Mouse (Mus musculus) cerebellum, postnatal 36 days (tissue): ENCODE data around the gene Magi1.
A peak's percentile ranks its signal among the peaks of the same experiment; 100 is the strongest.

Source experiments
- DNase-seq, 2 experiments: peaks; one replicate each; pipeline ENCODE4 v3.0.0; 2021 to 2022; ENCODE audit warnings: mixed read lengths in 2 of 2

The Magi1 gene

GRCm38 (mm10) chr6:93946612-93947011 is 337.1 kb downstream of the Magi1 start:
- DNase-seq, result no peak

- DNase-seq, result no peak
These were observed 347.4 kb downstream of the Magi1 start for GRCm38 (mm10) chr6:93936359-93936758.

DNA sequence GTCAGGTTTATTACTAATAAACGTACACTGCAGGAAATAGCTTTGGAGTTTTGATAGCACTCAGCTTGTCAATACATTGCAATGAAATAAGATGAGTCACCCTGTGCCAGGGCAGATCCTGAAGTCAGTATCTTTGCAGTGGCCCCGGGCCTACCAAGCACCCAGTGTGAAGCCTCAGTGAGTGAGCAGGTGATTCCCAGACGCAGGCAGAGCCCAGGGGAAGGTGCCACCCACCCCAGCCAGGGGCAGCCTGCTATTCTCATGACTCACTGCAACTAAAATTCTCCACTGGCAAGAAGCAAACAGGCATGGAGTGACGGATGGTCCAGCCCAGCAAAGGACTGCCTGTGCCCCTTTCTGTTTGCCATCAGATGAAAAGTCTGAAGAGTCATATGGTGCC is 347.9 kb downstream of the Magi1 start:
- DNase-seq, result no peak

GRCm38 (mm10) chr6:93934700-93935099 is 349.0 kb downstream of the Magi1 start:
- no peak for DNase-seq

- DNase-seq, result no peak
These were observed 359.1 kb downstream of the Magi1 start for GRCm38 (mm10) chr6:93924568-93924967.

DNA sequence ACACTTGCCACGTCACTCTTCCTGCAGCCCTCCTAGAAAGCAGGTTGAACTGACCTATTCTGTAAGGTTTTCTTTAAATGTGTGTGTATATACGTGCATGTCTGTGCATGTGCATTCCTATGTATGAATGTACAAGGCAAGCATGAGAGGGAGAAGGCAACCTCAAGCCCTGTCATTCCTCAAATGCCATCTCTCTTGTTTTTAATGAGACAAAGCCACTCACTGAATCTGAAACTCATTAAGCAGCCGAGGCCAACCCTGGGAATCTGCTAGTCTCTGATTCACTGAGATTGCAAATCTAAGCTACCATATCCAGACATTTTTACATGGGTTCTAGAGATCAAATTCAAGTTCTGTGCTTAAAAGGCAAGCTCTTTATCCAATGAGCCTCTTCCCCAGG is 359.7 kb downstream of the Magi1 start:
- no peak for DNase-seq

GRCm38 (mm10) chr6:93923351-93923750 is 360.4 kb downstream of the Magi1 start:
- no peak for DNase-seq

- DNase-seq, result no peak
These were observed 360.8 kb downstream of the Magi1 start for GRCm38 (mm10) chr6:93922931-93923330.

DNA sequence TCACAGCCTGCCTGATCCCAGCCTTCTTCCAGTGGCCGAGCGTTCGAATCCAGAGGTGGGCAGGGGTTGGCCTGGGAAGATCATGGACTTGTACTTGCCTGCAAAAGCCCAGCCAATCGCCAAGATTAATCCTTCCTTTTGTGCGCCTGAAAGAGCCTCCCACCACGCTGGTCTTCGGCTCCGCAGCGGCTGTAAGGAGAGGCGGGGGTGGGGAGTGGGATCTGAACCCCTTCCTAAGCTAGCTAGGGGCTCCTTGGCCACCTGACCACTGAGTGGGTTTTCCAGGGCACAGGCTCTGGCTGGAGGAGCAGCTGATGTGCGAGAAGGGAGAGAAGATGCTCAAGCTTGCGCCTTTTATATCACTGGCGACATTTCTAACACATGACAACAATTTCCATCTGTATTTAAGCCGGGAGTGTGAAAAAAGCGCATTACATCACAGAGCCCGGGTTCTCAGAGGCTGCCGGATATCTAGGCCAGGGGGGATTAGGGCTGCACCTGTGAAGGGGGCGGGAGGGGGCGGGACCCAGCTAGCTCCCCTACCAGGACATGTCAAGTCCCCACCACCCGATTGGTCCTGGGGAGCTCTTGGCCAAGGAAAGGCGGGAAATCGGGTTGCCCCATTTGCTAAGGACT is 370.4 kb downstream of the Magi1 start:
- DNase-seq, result peak; percentile 43 to 48

DNA sequence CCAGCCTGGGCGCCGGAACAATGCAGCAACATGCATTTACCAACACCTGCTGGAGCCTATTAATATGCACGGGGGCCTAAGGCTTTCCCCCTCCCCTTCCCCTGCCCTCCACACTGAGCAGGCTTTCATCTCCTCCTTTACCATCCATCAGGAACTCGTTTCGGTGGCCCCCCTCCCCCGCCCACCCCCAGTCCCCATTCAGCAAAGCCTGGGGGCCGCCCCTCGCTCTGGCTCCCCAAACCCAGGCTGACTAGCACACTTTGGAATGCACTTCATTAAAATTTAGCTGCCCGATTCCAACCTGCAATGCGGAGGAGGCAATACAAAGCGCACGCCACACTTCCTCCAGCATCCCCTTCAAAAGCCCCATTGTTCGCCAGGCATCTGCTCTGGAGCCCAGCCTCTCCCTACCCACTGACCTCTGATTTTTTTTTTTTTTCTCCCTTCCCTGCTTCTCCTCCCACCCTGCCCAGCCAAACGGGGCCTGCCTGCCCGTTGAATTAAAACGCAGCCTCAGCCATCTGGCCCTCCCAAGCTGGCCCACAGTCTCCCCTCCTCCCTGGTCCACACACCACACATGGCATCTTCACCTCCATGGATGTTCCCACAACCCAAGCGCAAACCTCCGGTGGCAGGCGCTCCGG is 371.0 kb downstream of the Magi1 start:
- peak; percentile 71 to 79 for DNase-seq

- peak in 1 of 2 experiments; percentile 40 for DNase-seq
These were observed 371.6 kb downstream of the Magi1 start for GRCm38 (mm10) chr6:93912003-93912581.

DNA sequence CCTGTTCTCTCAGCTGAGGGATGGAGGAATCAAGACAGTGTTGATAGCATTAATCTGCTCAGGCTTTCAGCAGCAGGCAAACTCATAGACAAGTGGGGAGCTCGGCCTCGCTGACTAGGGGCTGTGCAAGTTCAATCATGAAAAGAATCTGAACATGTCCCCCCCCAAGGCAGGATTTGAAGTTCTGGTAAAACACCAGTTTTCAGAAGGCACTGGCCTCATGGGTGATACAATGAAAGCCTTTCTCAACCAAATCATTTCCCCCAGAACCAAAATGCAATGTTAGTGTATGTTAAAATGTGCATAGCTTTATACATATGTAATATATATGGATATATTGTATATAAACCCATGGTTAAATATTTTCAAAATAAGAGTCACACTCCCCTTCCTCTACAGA is 372.3 kb downstream of the Magi1 start:
- no peak for DNase-seq

- DNase-seq, result no peak
These were observed 373.7 kb downstream of the Magi1 start for GRCm38 (mm10) chr6:93909976-93910375.

GRCm38 (mm10) chr6:93904987-93905386 is 378.7 kb downstream of the Magi1 start:
- DNase-seq, result no peak

- DNase-seq, result no peak
These were observed 381.5 kb downstream of the Magi1 start for GRCm38 (mm10) chr6:93902239-93902638.

DNA sequence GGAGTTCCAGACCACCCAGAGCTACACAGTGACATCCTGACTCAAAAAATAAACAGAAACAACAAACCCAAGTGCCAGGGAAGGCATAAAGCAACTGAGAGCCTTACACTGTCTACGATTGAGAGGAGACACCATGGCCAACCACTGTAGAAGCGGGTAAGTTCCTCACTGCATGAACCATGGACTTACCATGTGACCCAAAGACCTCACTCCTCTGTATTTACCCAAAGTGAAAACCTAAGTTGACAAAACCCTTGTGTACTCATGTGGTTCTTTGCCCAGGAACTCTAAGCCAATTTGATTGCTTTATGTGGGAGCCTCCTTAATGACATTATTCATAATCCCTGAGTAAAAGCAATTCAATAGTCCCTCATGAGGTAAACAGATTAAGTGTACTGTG is 382.3 kb downstream of the Magi1 start:
- DNase-seq, result no peak

DNA sequence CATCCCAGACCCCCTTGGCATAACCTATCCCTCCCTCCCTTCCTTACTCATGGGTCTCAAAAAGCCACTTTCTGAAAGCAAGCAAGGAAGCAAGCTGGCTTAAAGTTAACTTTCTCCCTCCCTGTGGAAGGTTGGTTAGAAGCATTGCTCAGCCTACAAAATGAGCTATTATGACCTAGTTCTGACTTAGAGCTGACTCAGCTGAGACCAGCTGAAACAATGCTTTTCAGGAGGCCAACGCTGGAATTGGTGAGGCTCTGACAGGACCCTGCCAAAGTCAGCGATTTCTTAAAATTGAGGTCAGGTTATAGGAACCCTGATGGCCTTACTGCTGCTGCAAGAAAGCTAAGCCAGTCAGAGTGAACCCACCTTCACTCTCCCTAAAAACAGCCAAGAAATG is 386.2 kb downstream of the Magi1 start:
- DNase-seq, result no peak

GRCm38 (mm10) chr6:93895721-93896120 is 388.0 kb downstream of the Magi1 start:
- no peak for DNase-seq

DNA sequence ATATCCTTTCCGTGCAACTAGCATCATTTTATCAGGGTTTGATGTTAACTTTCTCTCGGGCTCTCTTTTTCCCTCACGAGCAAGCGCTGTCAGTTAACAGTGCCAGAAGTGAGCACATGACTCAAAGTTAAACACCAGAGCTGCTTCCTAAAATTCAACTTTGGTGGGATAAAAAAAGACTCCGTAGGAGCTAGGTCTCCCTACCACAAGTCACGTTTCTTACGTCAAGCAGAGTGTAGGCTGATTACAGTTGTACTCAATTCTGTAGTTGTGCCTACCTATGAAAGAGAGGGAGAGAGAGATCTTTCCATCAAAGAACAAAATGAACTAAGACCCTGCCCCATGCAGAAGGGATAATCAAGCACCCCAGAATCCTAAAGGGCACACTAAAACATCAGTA is 389.8 kb downstream of the Magi1 start:
- no peak for DNase-seq

DNA sequence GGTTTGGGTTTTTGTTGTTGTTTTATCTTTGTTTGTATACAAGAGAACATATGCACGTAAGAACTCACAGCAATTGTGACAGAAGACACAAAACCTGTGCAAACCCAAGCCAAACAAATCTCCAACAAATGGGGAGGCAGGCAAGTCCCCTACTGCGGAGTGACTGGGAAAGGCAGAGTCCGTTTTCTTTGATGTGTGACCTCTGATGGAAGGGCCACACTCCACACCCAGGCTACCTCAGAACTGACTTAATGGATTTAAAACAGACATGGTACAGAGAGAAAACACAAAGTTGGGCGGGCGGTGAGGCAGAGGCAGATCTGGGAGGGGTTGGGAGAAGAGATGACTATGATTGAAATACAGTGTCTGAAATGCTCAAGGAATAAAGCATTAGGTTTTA is 390.8 kb downstream of the Magi1 start:
- no peak for DNase-seq

DNA sequence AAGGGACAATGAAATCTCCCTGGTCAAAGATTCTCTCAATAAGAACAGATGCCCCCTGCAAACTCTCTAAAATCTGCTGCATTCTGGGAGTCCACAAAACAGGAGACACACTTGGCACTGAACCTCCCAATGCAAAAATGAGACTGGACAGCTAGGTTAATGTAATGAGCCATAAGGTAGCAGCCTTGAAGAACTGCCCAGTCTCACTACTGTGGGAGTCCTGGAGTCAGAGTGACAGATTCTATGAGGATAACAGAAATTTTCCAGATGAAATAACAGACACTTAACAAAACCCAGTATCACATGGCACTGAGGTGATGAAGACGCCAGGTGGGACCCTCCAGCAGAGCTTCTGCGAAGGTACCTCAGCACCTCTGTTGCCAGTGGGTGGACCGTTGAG is 393.7 kb downstream of the Magi1 start:
- DNase-seq, result no peak

DNA sequence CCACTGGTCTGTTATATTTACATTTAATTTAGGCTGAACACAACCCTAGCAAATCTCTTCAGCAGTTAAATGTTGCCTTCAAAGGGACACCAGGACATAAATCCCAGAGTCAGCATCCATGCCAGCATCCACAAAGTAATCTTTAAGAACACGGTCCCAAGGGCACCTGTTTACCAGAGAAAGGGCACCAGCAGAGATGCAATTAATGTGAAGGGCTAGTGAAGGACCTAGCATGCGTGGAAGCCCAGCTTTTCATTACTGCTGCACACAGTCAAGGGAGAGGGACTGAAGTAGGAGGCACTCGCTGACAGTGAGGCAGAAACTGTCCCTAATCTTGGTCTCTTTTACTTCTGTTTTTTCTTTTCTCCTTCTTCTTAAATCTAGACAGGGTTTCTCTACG is 406.4 kb downstream of the Magi1 start:
- no peak for DNase-seq

- DNase-seq, result no peak
These were observed 408.8 kb downstream of the Magi1 start for GRCm38 (mm10) chr6:93874936-93875335.

- DNase-seq, result no peak
These were observed 409.3 kb downstream of the Magi1 start for GRCm38 (mm10) chr6:93874376-93874775.

DNA sequence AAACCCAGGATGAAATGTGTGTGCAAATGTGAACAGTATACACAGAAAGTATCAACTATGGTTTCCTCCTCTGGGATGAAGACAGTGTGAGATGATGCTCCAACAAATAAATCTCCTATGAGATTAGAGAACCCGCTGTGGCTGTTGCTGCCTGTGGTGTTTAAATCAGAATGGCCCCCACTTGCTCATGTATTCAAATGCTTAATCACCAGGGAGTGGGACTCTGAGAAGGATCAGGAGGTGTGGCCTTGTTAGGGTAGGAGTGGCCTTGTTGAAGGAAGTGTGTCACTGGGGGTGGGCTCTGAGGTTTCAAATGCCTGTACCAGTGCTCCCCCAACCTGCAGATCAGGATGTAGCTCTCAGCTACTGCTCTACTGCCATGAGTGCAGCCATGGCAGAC is 410.2 kb downstream of the Magi1 start:
- DNase-seq, result no peak
